Mouse (Mus musculus) cerebellum, adult 2 months (tissue): ENCODE data around the gene Pank4.

ENCODE experiments used
- CTCF ChIP-seq: fragments of 200-500 bp; IDR thresholded peaks from 2 replicates; pipeline ENCODE4 v1.5.1; 2011; ENCODE audit warnings: low read depth, mild to moderate bottlenecking, control low read depth, low read length, moderate library complexity, borderline replicate concordance; ENCODE audit not compliant: insufficient read depth
- POLR2A ChIP-seq: fragments of 200-500 bp; IDR thresholded peaks from 2 replicates; pipeline ENCODE4 v1.6.1; 2011; ENCODE audit warnings: low read length, control low read depth, borderline replicate concordance; ENCODE audit not compliant: insufficient read depth

DNA sequence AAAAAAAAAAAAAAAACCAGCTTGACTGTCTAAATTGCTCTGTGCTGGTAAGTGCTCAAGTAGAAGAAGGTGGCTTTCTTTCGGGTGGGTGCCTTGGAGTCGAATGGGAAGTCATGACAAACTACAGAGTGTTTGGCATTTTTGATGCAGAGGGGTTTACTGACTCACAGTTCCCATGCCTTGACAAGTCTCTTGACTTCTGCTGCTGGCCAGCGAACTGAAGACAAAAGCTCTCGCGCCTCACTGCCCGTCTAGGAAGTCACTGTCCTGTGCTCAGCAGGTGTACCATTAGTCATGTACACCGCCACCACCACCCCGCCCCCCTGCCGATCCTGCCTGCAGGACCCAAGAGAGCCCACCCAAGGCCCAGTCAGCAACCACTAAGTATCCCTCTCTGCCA is 7.3 kb upstream of the Pank4 start:
- TF ChIP-seq CTCF (no peak), POLR2A (no peak)
